Mouse (Mus musculus): ENCODE results near the gene C1ra. TPM values are rescaled to one million over a fixed set of nuclear protein-coding genes. Genes with fewer than 3 reads are reported as not detected.
"Not testable (repeated sequence)": the region's sequence is repeated elsewhere in the genome, so short reads cannot be mapped to it uniquely, and the experiment has no call there.

Gene C1ra
- polyA plus RNA-seq, 1 experiment from 2014 or later = 0.20 TPM

- Histone ChIP-seq H3K4me1 (replicated peaks; ENCODE audit: control insufficient read depth, insufficient read depth, low read length) (no peaks in the 10 kb centered on the region), H3K27ac (ENCODE audit: low read depth, low read length) (no peak overlapping the region), H3K9ac (ENCODE audit: low read depth, low read length) (no peak overlapping the region), H3K4me2 (replicated peaks; ENCODE audit: low read depth, low read length) (no peak overlapping the region), H3K36me3 (ENCODE audit: control insufficient read depth, insufficient read depth, low read length) (no peaks in the 10 kb centered on the region), H3K27me3 (ENCODE audit: control insufficient read depth, insufficient read depth, low read length) (no peaks in the 10 kb centered on the region), H3K9me3 (ENCODE audit: control insufficient read depth, low read length) (no peaks in the 10 kb centered on the region), H3K4me3 (ENCODE audit: low read depth, low read length) (no peak overlapping the region)
- WGBS = 77% methylated on average over 5 of the region's 5 CpGs
- ATAC-seq (ENCODE audit: low FRiP score) (no peak), DNase-seq (ENCODE audit: low spot score) (no peak)
These were observed 18.3 kb upstream of the C1ra start for GRCm38 (mm10) chr6:124493886-124494285.

GRCm38 (mm10) chr6:124496054-124496453 is 16.2 kb upstream of the C1ra start:
- Histone ChIP-seq H3K4me2 (replicated peaks; ENCODE audit: low read depth, low read length) (no peak overlapping the region), H3K4me1 (replicated peaks; ENCODE audit: control insufficient read depth, insufficient read depth, low read length) (no peaks in the 10 kb centered on the region), H3K4me3 (ENCODE audit: low read depth, low read length) (no peak overlapping the region), H3K27me3 (ENCODE audit: control insufficient read depth, insufficient read depth, low read length) (no peaks in the 10 kb centered on the region), H3K36me3 (ENCODE audit: control insufficient read depth, insufficient read depth, low read length) (no peaks in the 10 kb centered on the region), H3K9me3 (ENCODE audit: control insufficient read depth, low read length) (no peaks in the 10 kb centered on the region), H3K9ac (ENCODE audit: low read depth, low read length) (no peak overlapping the region), H3K27ac (ENCODE audit: low read depth, low read length) (no peak overlapping the region)
- no peak for ATAC-seq (ENCODE audit: low FRiP score)
- WGBS = 90% methylated on average over 5 of the region's 5 CpGs
- no peak for DNase-seq (ENCODE audit: low spot score)

- WGBS = 41% methylated on average over 10 of the region's 10 CpGs
- no peak overlapping the region for H3K4me3 ChIP-seq (ENCODE audit: low read depth, low read length)
- no peak for ATAC-seq (ENCODE audit: low FRiP score)
- H3K4me1 ChIP-seq (replicated peaks; ENCODE audit: control insufficient read depth, insufficient read depth, low read length) = no peaks in the 10 kb centered on the region
- H3K27me3 ChIP-seq (ENCODE audit: control insufficient read depth, insufficient read depth, low read length) = no peaks in the 10 kb centered on the region
- DNase-seq (ENCODE audit: low spot score) = no peak
- H3K9me3 ChIP-seq (ENCODE audit: control insufficient read depth, low read length) = no peaks in the 10 kb centered on the region
- H3K36me3 ChIP-seq (ENCODE audit: control insufficient read depth, insufficient read depth, low read length) = no peaks in the 10 kb centered on the region
- no peak overlapping the region for H3K27ac ChIP-seq (ENCODE audit: low read depth, low read length)
- no peak overlapping the region for H3K4me2 ChIP-seq (replicated peaks; ENCODE audit: low read depth, low read length)
- H3K9ac ChIP-seq (ENCODE audit: low read depth, low read length) = no peak overlapping the region
These were observed 12.2 kb upstream of the C1ra start for GRCm38 (mm10) chr6:124499914-124500566.

- Histone ChIP-seq H3K36me3 (ENCODE audit: control insufficient read depth, insufficient read depth, low read length) (no peaks in the 10 kb centered on the region), H3K27me3 (ENCODE audit: control insufficient read depth, insufficient read depth, low read length) (no peaks in the 10 kb centered on the region), H3K4me3 (ENCODE audit: low read depth, low read length) (no peak overlapping the region), H3K9ac (ENCODE audit: low read depth, low read length) (no peak overlapping the region), H3K4me2 (replicated peaks; ENCODE audit: low read depth, low read length) (no peak overlapping the region), H3K9me3 (ENCODE audit: control insufficient read depth, low read length) (no peaks in the 10 kb centered on the region), H3K4me1 (replicated peaks; ENCODE audit: control insufficient read depth, insufficient read depth, low read length) (no peaks in the 10 kb centered on the region), H3K27ac (ENCODE audit: low read depth, low read length) (no peak overlapping the region)
- DNase-seq (ENCODE audit: low spot score) (no peak), ATAC-seq (ENCODE audit: low FRiP score) (no peak)
- 87% methylated on average over 4 of the region's 4 CpGs for WGBS
These were observed 10.7 kb upstream of the C1ra start for GRCm38 (mm10) chr6:124501473-124501872.

GRCm38 (mm10) chr6:124502021-124502420 is 10.2 kb upstream of the C1ra start:
- no peaks in the 10 kb centered on the region for H3K27me3 ChIP-seq (ENCODE audit: control insufficient read depth, insufficient read depth, low read length)
- DNase-seq (ENCODE audit: low spot score) (no peak), ATAC-seq (ENCODE audit: low FRiP score) (no peak)
- H3K4me2 ChIP-seq (replicated peaks; ENCODE audit: low read depth, low read length) = no peak overlapping the region
- WGBS = 91% methylated on average over 5 of the region's 5 CpGs
- H3K27ac ChIP-seq (ENCODE audit: low read depth, low read length) = no peak overlapping the region
- H3K4me1 ChIP-seq (replicated peaks; ENCODE audit: control insufficient read depth, insufficient read depth, low read length) = no peaks in the 10 kb centered on the region
- H3K36me3 ChIP-seq (ENCODE audit: control insufficient read depth, insufficient read depth, low read length) = no peaks in the 10 kb centered on the region
- H3K4me3 ChIP-seq (ENCODE audit: low read depth, low read length) = no peak overlapping the region
- no peaks in the 10 kb centered on the region for H3K9me3 ChIP-seq (ENCODE audit: control insufficient read depth, low read length)
- H3K9ac ChIP-seq (ENCODE audit: low read depth, low read length) = no peak overlapping the region

- H3K36me3 ChIP-seq (ENCODE audit: control insufficient read depth, insufficient read depth, low read length) = no peaks in the 10 kb centered on the region
- ATAC-seq (ENCODE audit: low FRiP score) (no peak), DNase-seq (ENCODE audit: low spot score) (no peak)
- no peaks in the 10 kb centered on the region for H3K27me3 ChIP-seq (ENCODE audit: control insufficient read depth, insufficient read depth, low read length)
- WGBS = 74% methylated on average over 4 of the region's 4 CpGs
- H3K27ac ChIP-seq (ENCODE audit: low read depth, low read length) = no peak overlapping the region
- no peak overlapping the region for H3K9ac ChIP-seq (ENCODE audit: low read depth, low read length)
- no peaks in the 10 kb centered on the region for H3K9me3 ChIP-seq (ENCODE audit: control insufficient read depth, low read length)
- no peak overlapping the region for H3K4me3 ChIP-seq (ENCODE audit: low read depth, low read length)
- no peaks in the 10 kb centered on the region for H3K4me1 ChIP-seq (replicated peaks; ENCODE audit: control insufficient read depth, insufficient read depth, low read length)
- no peak overlapping the region for H3K4me2 ChIP-seq (replicated peaks; ENCODE audit: low read depth, low read length)
These were observed 7.2 kb upstream of the C1ra start for GRCm38 (mm10) chr6:124505028-124505427.

- H3K36me3 ChIP-seq (ENCODE audit: control insufficient read depth, insufficient read depth, low read length) = no peaks in the 10 kb centered on the region
- no peak overlapping the region for H3K4me3 ChIP-seq (ENCODE audit: low read depth, low read length)
- no peak overlapping the region for H3K27ac ChIP-seq (ENCODE audit: low read depth, low read length)
- DNase-seq (ENCODE audit: low spot score) (no peak), ATAC-seq (ENCODE audit: low FRiP score) (no peak)
- H3K27me3 ChIP-seq (ENCODE audit: control insufficient read depth, insufficient read depth, low read length) = no peaks in the 10 kb centered on the region
- H3K4me1 ChIP-seq (replicated peaks; ENCODE audit: control insufficient read depth, insufficient read depth, low read length) = no peaks in the 10 kb centered on the region
- H3K4me2 ChIP-seq (replicated peaks; ENCODE audit: low read depth, low read length) = no peak overlapping the region
- WGBS = 80% methylated on average over 6 of the region's 6 CpGs
- no peaks in the 10 kb centered on the region for H3K9me3 ChIP-seq (ENCODE audit: control insufficient read depth, low read length)
- no peak overlapping the region for H3K9ac ChIP-seq (ENCODE audit: low read depth, low read length)
These were observed 5.2 kb upstream of the C1ra start for GRCm38 (mm10) chr6:124506991-124507390.

GRCm38 (mm10) chr6:124508292-124508691 is 3.9 kb upstream of the C1ra start:
- 81% methylated on average over 10 of the region's 10 CpGs for WGBS

GRCm38 (mm10) chr6:124509192-124509591 is 3.0 kb upstream of the C1ra start:
- not testable (repeated sequence) for H3K4me2 ChIP-seq (replicated peaks; ENCODE audit: low read depth, low read length); H3K36me3 ChIP-seq (ENCODE audit: control insufficient read depth, insufficient read depth, low read length); H3K4me3 ChIP-seq (ENCODE audit: low read depth, low read length); H3K9me3 ChIP-seq (ENCODE audit: control insufficient read depth, low read length); ATAC-seq (ENCODE audit: low FRiP score); DNase-seq (ENCODE audit: low spot score); H3K4me1 ChIP-seq (replicated peaks; ENCODE audit: control insufficient read depth, insufficient read depth, low read length); H3K9ac ChIP-seq (ENCODE audit: low read depth, low read length); H3K27me3 ChIP-seq (ENCODE audit: control insufficient read depth, insufficient read depth, low read length); H3K27ac ChIP-seq (ENCODE audit: low read depth, low read length)
- WGBS = 89% methylated on average over 5 of the region's 5 CpGs

More at GRCm38 (mm10) chr6:124508292-124508691, 3.9 kb upstream of the C1ra start:
- Histone ChIP-seq H3K36me3 (ENCODE audit: control insufficient read depth, insufficient read depth, low read length) (no peaks in the 10 kb centered on the region), H3K9ac (ENCODE audit: low read depth, low read length) (no peak overlapping the region), H3K9me3 (ENCODE audit: control insufficient read depth, low read length) (no peaks in the 10 kb centered on the region), H3K4me1 (replicated peaks; ENCODE audit: control insufficient read depth, insufficient read depth, low read length) (no peaks in the 10 kb centered on the region), H3K4me2 (replicated peaks; ENCODE audit: low read depth, low read length) (no peak overlapping the region), H3K27me3 (ENCODE audit: control insufficient read depth, insufficient read depth, low read length) (no peaks in the 10 kb centered on the region), H3K27ac (ENCODE audit: low read depth, low read length) (no peak overlapping the region), H3K4me3 (ENCODE audit: low read depth, low read length) (no peak overlapping the region)
- DNase-seq (ENCODE audit: low spot score) = no peak
- ATAC-seq (ENCODE audit: low FRiP score) = no peak

Measured in hindbrain, embryonic 11.5 days (tissue).